Mouse (Mus musculus): ENCODE data around the gene Pitx1. TPM values are rescaled to one million over a fixed set of nuclear protein-coding genes. Genes with fewer than 3 reads are reported as not detected.

Pitx1 gene
- polyA plus RNA-seq, 1 experiment from 2014 or later = not detected

DNA sequence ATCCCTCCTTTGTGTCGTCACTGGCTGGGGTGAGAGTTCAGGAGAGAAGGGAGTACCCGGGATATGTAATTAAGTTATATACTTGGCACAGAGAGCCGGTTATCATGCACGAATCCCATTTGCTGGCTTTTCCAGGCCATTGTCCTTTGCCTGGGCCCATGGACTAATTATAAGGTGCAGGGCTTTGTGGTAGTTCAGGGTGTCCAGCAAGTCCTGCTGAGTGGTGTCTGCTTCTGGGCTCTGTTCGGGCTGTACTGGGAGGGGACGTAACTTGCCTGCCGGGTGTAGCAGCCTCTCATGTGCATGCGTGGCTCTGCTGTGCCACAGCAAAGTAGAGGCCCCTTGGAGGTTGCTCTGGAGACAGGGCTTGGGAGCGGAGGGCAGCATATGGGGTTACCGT is 24.5 kb upstream of the Pitx1 start:
- no peak for DNase-seq
- ATAC-seq = no peak
- TF ChIP-seq CTCF (IDR thresholded peaks at IDR 0.05; ENCODE audit: low read depth) (no peak), EP300 (IDR thresholded peaks at IDR 0.05; ENCODE audit: low read depth) (no peak)
- no peak overlapping the region for H3K27ac ChIP-seq (ENCODE audit: low read depth)
- no peaks in the 10 kb centered on the region for H3K4me1 ChIP-seq (ENCODE audit: insufficient read depth)
- no peaks in the 10 kb centered on the region for H3K36me3 ChIP-seq (replicated peaks; ENCODE audit: insufficient read depth, low read length)
- no peak overlapping the region for H3K4me2 ChIP-seq (ENCODE audit: low read depth, low read length)
- 72% methylated on average over 10 of the region's 10 CpGs for WGBS (ENCODE audit: insufficient replicate concordance)
- H3K27me3 ChIP-seq (ENCODE audit: insufficient read depth, low read length) = peaks cover 6% of the 10 kb centered on the region; the same call in 1 of the 2 replicates
- H3K9me3 ChIP-seq (ENCODE audit: low read length) = no peaks in the 10 kb centered on the region
- no peak overlapping the region for H3K4me3 ChIP-seq (ENCODE audit: low read depth, low read length)
- H3K9ac ChIP-seq (replicated peaks) = no peak overlapping the region

DNA sequence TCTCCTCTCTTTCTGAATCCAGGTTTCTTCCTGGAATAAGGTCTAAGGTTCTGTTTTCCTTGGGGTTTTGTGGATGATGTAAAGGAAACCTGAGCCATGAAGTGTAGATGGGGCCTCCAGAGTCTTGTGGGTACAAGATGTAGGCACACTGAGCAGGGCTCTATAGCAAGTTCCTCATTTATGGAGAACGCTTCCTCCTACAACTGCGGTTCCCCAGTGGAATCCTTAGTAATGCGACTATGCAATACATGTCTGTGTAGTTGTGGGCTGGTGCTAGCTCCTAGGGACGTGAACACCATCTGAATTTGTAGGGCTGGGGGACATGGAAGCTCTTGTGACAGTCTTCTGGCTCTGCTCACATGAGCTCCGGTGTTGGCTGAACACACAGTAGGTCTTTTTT is 22.5 kb upstream of the Pitx1 start:
- no peaks in the 10 kb centered on the region for H3K4me1 ChIP-seq (ENCODE audit: insufficient read depth)
- 40% methylated on average over 5 of the region's 5 CpGs for WGBS (ENCODE audit: insufficient replicate concordance)
- no peak for DNase-seq

GRCm38 (mm10) chr13:55855793-55856192 is 19.8 kb upstream of the Pitx1 start:
- no peak for ATAC-seq
- no peak overlapping the region for H3K9ac ChIP-seq (replicated peaks)
- no peak for DNase-seq
- no peak overlapping the region for H3K27ac ChIP-seq (ENCODE audit: low read depth)
- H3K36me3 ChIP-seq (replicated peaks; ENCODE audit: insufficient read depth, low read length) = no peaks in the 10 kb centered on the region
- TF ChIP-seq EP300 (IDR thresholded peaks at IDR 0.05; ENCODE audit: low read depth) (no peak), CTCF (IDR thresholded peaks at IDR 0.05; ENCODE audit: low read depth) (no peak)
- WGBS (ENCODE audit: insufficient replicate concordance) = 81% methylated on average over 7 of the region's 7 CpGs
- peaks cover 15% of the 10 kb centered on the region for H3K27me3 ChIP-seq (ENCODE audit: insufficient read depth, low read length)
- H3K9me3 ChIP-seq (ENCODE audit: low read length) = no peaks in the 10 kb centered on the region
- H3K4me2 ChIP-seq (ENCODE audit: low read depth, low read length) = no peak overlapping the region
- no peaks in the 10 kb centered on the region for H3K4me1 ChIP-seq (ENCODE audit: insufficient read depth)
- no peak overlapping the region for H3K4me3 ChIP-seq (ENCODE audit: low read depth, low read length)

More for the DNA sequence above, 22.5 kb upstream of the Pitx1 start:
- H3K27me3 ChIP-seq (ENCODE audit: insufficient read depth, low read length) = peaks cover 14% of the 10 kb centered on the region
- H3K4me2 ChIP-seq (ENCODE audit: low read depth, low read length) = no peak overlapping the region
- no peak overlapping the region for H3K4me3 ChIP-seq (ENCODE audit: low read depth, low read length)
- no peak overlapping the region for H3K27ac ChIP-seq (ENCODE audit: low read depth)
- ATAC-seq = no peak
- no peaks in the 10 kb centered on the region for H3K36me3 ChIP-seq (replicated peaks; ENCODE audit: insufficient read depth, low read length)
- TF ChIP-seq EP300 (IDR thresholded peaks at IDR 0.05; ENCODE audit: low read depth) = no peak
- TF ChIP-seq CTCF (IDR thresholded peaks at IDR 0.05; ENCODE audit: low read depth) = no peak
- H3K9me3 ChIP-seq (ENCODE audit: low read length) = no peaks in the 10 kb centered on the region
- no peak overlapping the region for H3K9ac ChIP-seq (replicated peaks)

DNA sequence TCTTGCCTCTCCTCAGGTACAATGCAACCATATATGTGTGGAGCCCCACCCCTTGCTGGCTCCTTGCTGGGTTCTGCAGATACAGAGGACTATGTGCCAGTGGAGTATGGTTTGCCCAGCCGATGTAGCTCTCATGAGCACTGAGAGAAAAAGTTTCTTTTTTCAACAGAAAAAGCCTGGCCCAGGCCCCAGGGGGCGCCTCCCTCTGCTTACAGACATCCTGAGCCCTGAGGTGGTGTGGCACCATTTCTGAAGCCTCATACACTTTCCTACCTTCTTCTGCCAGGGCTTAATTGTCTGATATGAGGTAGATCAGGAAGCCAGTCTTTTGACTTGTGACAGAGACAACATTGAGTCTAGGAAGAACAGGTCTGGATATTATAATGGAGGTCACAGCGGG is 16.2 kb upstream of the Pitx1 start:
- no peak for ATAC-seq
- H3K9me3 ChIP-seq (ENCODE audit: low read length) = no peaks in the 10 kb centered on the region
- no peak for TF ChIP-seq EP300 (IDR thresholded peaks at IDR 0.05; ENCODE audit: low read depth)
- 0 out of 2 replicates have a peak, but pooled peaks have one; percentile 13 for TF ChIP-seq CTCF (IDR thresholded peaks at IDR 0.05; ENCODE audit: low read depth)
- no peak overlapping the region for H3K9ac ChIP-seq (replicated peaks)
- H3K4me3 ChIP-seq (ENCODE audit: low read depth, low read length) = no peak overlapping the region
- H3K27ac ChIP-seq (ENCODE audit: low read depth) = no peak overlapping the region
- H3K4me1 ChIP-seq (ENCODE audit: insufficient read depth) = no peaks in the 10 kb centered on the region
- DNase-seq = no peak
- no peak overlapping the region for H3K4me2 ChIP-seq (ENCODE audit: low read depth, low read length)
- H3K27me3 ChIP-seq (ENCODE audit: insufficient read depth, low read length) = peaks cover 32% of the 10 kb centered on the region
- 65% methylated on average over 3 of the region's 3 CpGs for WGBS (ENCODE audit: insufficient replicate concordance)
- no peaks in the 10 kb centered on the region for H3K36me3 ChIP-seq (replicated peaks; ENCODE audit: insufficient read depth, low read length)

DNA sequence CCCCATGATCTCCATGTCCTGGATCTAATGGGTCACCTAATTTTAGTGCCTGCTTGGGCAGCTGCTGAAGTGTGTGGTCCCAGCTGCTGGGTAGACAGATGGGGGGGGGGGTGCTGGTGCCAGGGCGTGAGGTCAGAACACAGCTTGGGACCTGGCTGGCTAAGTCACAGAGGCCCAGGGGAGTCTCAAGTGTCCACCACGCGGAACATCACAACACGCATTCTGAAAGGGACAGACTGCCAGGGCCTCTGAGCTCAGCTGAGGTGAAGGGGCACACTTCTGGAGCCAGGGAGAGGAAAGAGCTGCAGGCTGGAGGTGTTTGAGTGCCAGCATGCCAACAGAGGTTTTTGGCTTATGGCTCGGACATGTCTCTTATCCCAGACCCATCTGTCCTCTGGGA is 14.7 kb upstream of the Pitx1 start:
- H3K27ac ChIP-seq (ENCODE audit: low read depth) = no peak overlapping the region
- no peak overlapping the region for H3K4me3 ChIP-seq (ENCODE audit: low read depth, low read length)
- TF ChIP-seq EP300 (IDR thresholded peaks at IDR 0.05; ENCODE audit: low read depth) = no peak
- no peak for TF ChIP-seq CTCF (IDR thresholded peaks at IDR 0.05; ENCODE audit: low read depth)
- H3K36me3 ChIP-seq (replicated peaks; ENCODE audit: insufficient read depth, low read length) = no peaks in the 10 kb centered on the region
- no peak overlapping the region for H3K4me2 ChIP-seq (ENCODE audit: low read depth, low read length)
- no peak overlapping the region for H3K9ac ChIP-seq (replicated peaks)
- H3K9me3 ChIP-seq (ENCODE audit: low read length) = no peaks in the 10 kb centered on the region
- no peaks in the 10 kb centered on the region for H3K4me1 ChIP-seq (ENCODE audit: insufficient read depth)
- WGBS (ENCODE audit: insufficient replicate concordance) = 73% methylated on average over 5 of the region's 5 CpGs
- peaks cover 46% of the 10 kb centered on the region for H3K27me3 ChIP-seq (ENCODE audit: insufficient read depth, low read length)
- DNase-seq = no peak
- no peak for ATAC-seq

DNA sequence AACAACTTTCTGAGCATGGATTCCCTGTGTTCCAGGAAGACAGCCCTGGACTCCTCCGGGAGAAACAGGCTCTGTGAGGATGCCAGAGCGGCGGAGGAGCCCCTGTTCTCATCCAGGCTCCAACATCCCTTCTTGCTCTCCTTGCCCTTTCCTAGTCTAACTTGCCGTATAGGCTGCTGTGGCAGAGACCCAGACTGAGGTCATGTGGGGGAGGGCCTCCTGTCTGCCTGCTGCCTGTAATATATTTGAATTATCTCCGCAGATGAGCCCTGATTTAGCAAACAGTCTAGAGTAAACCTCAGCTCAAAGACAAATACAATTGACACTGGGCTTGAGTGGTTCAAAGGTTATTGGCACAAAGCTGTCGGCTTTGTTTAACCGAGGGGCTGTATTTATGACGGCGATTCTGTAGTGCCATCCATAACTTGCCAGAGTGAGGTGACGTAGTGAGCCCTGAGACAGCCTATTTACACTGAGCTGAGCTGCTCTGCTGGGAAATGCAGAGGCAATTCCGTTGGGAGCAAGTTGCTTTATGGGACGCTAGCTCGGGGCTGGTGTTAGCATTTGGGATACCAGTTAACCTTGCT is 12.7 kb upstream of the Pitx1 start:
- Histone ChIP-seq H3K9ac (replicated peaks) (no peak overlapping the region), H3K4me2 (ENCODE audit: low read depth, low read length) (peak overlapping the region; percentile 42), H3K27ac (ENCODE audit: low read depth) (no peak overlapping the region), H3K9me3 (ENCODE audit: low read length) (peaks cover 3% of the 10 kb centered on the region), H3K27me3 (ENCODE audit: insufficient read depth, low read length) (peaks cover 49% of the 10 kb centered on the region), H3K4me3 (ENCODE audit: low read depth, low read length) (no peak overlapping the region), H3K4me1 (ENCODE audit: insufficient read depth) (no peaks in the 10 kb centered on the region), H3K36me3 (replicated peaks; ENCODE audit: insufficient read depth, low read length) (no peaks in the 10 kb centered on the region)
- no peak for TF ChIP-seq EP300 (IDR thresholded peaks at IDR 0.05; ENCODE audit: low read depth)
- no peak for TF ChIP-seq CTCF (IDR thresholded peaks at IDR 0.05; ENCODE audit: low read depth)
- ATAC-seq (peak; percentile 82), DNase-seq (peak; percentile 20)
- 36% methylated on average over 13 of the region's 13 CpGs for WGBS (ENCODE audit: insufficient replicate concordance)
